Mouse (Mus musculus) limb, embryonic 12.5 days (tissue): ENCODE measurements around the gene Chmp1a. TPM values are rescaled to one million over a fixed set of nuclear protein-coding genes. Genes with fewer than 3 reads are reported as not detected.

ENCODE experiments used
- polyA plus RNA-seq: library from polyadenylated mRNA; unstranded; fragments of >200 nt; fragmentation: Nextera tagmentation; extraction: Ambion mirVana; gene quantifications from 2 replicates; pipeline ENCODE4 v1.2.1, GENCODE M21; 2016

The Chmp1a gene
- polyA plus RNA-seq, 1 experiment from 2014 or later: 140 TPM

Other genes starting within 250 kb of the Chmp1a start
- gene Ankrd11, start 170.5 kb downstream of the Chmp1a start, polyA plus RNA-seq: 62.3 and 108 TPM in 2 replicates
- gene Spg7, start 149.8 kb downstream of the Chmp1a start, polyA plus RNA-seq: 63.2 and 63.7 TPM in 2 replicates
- 1,503 and 1,509 TPM in 2 replicates for gene Rpl13, start 110.4 kb downstream of the Chmp1a start, polyA plus RNA-seq
- 0.40 and 0.53 TPM in 2 replicates for gene Cpne7, start 95.4 kb downstream of the Chmp1a start, polyA plus RNA-seq
- 15.9 and 16.0 TPM in 2 replicates for gene Sult5a1, start 54.4 kb downstream of the Chmp1a start, polyA plus RNA-seq
- gene Dpep1, start 26.5 kb downstream of the Chmp1a start, polyA plus RNA-seq: 1.4 and 1.5 TPM in 2 replicates
- gene Spata33, start 69 bp upstream of the Chmp1a start, polyA plus RNA-seq: 5.0 and 6.5 TPM in 2 replicates
- 36.3 and 36.6 TPM in 2 replicates for gene Cdk10, start 12.1 kb upstream of the Chmp1a start, polyA plus RNA-seq
- 1.6 and 1.8 TPM in 2 replicates for gene Spata2l, start 23.5 kb upstream of the Chmp1a start, polyA plus RNA-seq
- 30.1 and 31.4 TPM in 2 replicates for gene Zfp276, start 41.4 kb upstream of the Chmp1a start, polyA plus RNA-seq
- gene Vps9d1, start 41.6 kb upstream of the Chmp1a start, polyA plus RNA-seq: 30.4 and 34.0 TPM in 2 replicates
- gene Fanca, start 105.8 kb upstream of the Chmp1a start, polyA plus RNA-seq: 37.0 and 40.0 TPM in 2 replicates
- gene Spire2, start 120.0 kb upstream of the Chmp1a start, polyA plus RNA-seq: 1.4 and 1.8 TPM in 2 replicates
- 149 and 151 TPM in 2 replicates for gene Tcf25, start 161.0 kb upstream of the Chmp1a start, polyA plus RNA-seq
- gene Mc1r, start 194.3 kb upstream of the Chmp1a start, polyA plus RNA-seq: not detected in 2 replicates
- 9.1 and 14.4 TPM in 2 replicates for gene Tubb3, start 198.7 kb upstream of the Chmp1a start, polyA plus RNA-seq
- gene Def8, start 210.8 kb upstream of the Chmp1a start, polyA plus RNA-seq: 40.4 and 40.6 TPM in 2 replicates